Mouse (Mus musculus): ENCODE results near the gene Cfi.

GRCm38 (mm10) chr3:129836051-129836697, 490 bp downstream of the Cfi start:
- TF ChIP-seq MAX (IDR thresholded peaks at IDR 0.05): no peak
- no peak for TF ChIP-seq CTCF (IDR thresholded peaks at IDR 0.05; ENCODE audit: control insufficient read depth, insufficient read depth, insufficient read length)

All from C2C12 (cell line).